Mouse (Mus musculus) layer of hippocampus, postnatal 36 days (tissue): ENCODE measurements at regions not wholly inside any gene's neighbourhood (a gene's known extent, or its start where the extent isn't known, plus 50 kb on each side); places are given as distances from the start of the nearest gene placed in this dataset.
"Not testable (repeated sequence)": the region's sequence is repeated elsewhere in the genome, so short reads cannot be mapped to it uniquely, and the experiment has no call there.

Experiments used
- DNase-seq, 2 experiments: peaks; one replicate each; pipeline ENCODE4 v3.0.0; 2022

DNA sequence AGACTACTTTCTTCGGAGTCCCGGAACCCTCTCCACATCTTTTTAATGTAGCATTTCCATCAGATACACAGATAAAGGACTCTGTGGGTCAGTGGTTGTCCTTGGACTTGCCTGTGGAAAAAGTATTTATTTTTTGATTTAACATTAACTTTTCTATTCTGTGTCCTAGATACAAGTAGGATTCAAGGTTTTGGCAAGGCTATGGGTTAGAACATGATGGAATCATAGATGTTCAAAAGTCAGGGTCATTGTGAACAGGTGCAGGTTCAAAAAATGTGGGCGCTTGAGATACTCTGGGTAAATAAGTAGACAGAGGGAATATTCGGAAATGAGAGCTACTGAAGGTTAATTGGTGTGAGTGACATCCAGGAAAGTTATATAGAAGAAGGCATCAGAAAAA lies 347.7 kb downstream of the Cypt12 start:
- DNase-seq: no peak

DNA sequence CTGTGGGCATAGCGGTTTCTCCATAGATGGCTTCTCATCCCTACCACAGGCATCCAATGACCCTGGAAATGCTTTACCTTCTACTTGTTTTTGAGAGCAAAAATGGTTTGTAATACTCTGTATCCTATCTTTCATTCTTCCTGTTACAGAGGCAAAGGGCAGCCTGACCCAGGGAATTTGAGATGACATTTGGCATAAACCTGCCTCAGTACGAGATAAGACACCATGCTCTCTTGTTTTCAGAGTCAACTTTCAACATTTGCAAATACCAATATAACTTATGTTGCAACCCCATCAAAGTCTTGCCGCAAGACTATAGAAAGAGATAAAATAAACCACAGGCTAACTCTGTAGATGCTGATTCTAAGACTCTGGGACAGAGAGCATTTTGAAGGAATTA lies 350.5 kb downstream of the Cypt12 start:
- no peak for DNase-seq

DNA sequence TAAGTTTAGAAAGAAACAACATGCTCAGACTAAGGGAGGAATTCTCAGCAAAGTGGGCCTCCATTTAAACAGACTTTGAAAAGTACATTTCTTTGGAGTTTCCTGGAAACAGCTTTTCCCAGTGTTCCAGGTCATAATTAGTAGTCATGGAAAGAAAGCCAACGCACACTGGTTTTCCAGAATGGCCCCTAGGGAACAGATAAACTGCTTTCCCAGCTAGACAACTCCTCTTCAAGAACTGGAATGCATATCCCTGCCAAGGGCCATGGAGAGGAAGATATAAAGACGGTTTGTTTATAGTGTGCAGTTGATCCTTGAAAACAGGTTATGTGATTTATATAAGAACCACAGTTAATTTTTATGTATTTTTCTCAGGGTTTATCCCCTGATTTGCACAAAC lies 351.3 kb downstream of the Cypt12 start:
- no peak for DNase-seq

DNA sequence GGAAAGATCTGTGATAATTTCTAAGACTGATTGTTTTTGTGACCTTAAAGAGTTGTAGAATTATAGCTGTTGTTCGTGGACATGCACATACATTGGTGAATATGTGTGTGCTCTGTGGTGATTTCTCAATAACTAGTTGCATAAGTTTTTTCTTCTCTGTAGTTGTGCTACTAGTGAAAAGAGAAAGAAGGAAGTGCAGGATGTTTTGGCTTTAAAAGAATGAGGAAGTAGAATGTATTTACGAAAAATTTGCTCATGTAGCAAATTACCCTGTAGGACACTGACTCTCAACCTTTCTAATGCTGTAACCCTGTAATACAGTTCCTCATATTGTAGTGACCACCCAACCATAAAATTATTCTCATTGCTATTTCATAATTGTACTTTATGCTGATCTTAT lies 371.2 kb downstream of the Cypt12 start:
- no peak for DNase-seq

DNA sequence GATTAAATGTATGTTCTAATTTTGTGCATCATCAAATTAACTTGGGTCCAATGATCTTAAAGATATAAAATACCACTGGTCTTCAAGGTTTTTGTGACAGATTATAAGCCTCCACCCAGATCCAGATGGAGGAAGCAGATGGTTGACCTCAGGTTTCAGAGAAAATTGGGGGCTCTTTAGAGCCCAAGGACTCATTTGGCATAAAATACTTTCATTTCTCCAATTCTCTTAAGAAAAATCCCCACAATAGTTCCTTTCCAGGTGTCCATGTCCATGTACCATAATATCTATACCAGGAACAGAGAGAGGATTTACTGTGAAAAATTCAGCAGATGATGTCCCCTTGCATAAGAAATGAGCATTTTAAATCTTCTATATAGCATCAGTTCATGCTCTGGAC lies 385.0 kb downstream of the Cypt12 start:
- no peak for DNase-seq

DNA sequence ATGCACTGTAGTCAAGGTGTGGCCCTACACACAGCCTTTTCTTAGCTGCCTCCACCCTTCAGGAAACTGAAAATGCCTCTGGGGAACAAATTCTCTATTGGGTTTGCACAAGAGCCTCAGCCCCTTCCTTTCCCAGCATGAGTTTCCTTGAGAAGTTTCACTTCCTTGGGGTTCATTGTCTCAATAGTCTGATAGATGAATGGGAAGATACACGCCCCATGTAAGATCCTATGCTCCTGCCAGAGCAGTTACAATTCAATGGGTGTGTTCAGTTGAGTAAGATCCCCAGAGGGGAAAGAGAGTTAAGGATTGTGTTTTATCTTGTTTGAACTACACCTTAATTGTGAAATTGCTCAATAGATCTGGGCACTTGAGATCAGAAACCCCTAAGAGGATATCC lies 391.0 kb downstream of the Cypt12 start:
- no peak for DNase-seq

DNA sequence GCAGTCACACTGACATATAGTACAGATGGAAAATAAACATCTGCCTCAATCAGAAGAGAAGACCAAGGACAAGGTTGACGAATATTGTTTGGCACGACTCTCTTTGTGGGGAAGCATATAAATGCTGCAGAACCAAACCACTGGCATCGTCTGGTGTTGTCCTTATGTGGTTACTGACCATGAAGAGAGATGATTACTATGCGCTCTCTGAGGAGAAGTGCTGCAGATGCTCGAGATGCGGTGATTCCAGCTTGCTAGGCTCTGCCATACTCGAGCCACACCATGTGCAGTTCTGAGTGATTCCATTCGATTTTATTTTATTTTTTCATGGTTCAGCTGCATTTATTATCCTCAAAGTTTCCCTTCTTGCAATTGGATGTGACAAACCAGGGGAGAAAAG lies 393.5 kb downstream of the Cypt12 start:
- DNase-seq: no peak

DNA sequence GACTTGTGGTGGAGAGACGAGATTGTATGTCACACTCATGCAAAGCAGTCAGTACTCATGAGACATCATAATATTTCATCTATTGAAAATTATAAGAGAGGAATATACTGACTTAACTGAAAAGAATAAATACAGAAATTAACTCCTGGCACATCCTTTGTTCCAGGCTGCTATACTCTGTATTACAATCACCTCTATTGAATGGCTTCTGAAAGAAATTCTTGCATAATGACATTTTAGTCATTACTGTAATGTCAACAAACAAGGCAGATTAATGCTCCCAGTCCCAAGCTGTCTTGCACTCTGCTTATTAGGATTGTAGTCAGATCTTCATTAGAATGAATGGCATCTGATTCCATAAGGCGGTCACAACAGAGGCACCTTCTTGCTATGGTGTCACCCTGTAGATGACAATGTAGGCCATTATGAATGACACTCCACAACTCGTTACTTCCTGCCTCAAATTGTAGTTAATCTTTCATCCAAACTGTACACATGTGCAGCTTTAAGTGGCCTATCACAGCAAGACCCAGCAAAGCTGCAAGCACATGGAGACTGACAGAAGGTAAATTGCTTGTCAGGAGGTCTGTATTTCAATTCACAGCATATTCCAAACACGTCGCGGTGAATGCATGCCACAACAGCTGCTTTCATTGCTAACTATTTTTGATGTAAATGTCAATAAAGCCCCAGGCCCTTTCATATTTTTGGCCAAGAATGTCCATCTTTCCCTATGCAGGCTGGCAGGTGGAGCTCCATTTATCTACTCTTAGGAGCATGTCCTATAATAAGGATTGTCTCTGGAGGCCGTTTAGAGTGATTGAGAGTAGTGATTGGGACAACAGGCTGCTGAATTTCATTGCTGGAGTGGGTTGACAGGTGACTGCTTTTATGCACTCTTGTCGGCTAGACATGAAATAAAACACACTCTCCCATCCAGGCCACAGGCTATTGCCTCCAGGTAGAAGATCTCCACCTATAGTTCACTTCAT lies 430.1 kb downstream of the Cypt12 start:
- no peak for DNase-seq

DNA sequence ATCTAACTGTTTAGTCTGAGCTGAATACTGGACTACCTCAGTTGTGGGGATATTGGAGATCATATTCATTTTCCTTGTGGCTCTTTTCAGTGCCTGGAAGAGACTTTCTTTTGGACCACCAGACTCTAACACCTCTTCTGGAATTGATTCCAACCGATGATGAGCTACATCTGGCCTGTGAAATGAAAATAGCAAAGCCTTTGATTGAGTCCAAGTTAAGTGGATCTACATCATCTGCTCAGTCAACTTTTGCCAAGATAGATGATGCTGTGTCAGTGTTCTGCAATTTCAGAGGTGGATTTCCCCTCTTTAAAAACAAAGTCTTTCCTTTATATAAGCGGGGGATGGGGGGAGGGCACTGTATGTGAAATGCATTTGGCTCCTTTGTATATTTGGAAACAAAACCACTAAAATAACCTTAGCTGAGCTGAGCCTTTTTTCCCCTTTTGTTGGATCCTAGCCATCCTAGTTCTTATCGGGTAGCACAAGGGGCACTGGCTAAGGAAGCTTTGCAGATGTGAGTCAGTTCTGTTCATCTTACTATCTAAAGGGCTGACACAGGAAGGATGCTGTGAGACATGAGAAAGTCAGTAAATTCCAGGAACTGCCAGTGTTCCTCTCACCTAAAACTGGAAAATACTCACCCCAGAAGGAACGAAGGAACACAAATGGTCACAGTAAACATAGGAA lies 473.8 kb downstream of the Cypt12 start:
- DNase-seq: peak in 1 of 2 experiments; percentile 8

DNA sequence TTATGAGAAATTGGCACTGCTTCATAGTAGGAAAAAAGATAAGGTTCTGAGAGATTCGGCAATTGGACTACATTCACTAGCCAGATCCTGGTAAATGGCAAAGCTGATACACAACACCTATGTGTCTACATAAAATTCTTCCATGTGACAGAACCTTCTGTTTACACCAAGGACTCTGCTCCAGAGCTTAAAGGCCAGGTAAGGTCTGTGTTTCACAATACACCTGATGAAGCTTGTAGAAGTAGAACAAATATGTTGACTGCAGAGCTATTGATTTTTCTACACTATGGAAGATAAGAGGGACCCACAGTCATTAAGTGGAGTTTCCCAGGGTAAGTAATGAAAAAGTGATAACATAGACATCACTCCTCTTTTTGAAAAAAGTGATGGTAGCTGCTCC lies 480.7 kb downstream of the Cypt12 start:
- DNase-seq: no peak

DNA sequence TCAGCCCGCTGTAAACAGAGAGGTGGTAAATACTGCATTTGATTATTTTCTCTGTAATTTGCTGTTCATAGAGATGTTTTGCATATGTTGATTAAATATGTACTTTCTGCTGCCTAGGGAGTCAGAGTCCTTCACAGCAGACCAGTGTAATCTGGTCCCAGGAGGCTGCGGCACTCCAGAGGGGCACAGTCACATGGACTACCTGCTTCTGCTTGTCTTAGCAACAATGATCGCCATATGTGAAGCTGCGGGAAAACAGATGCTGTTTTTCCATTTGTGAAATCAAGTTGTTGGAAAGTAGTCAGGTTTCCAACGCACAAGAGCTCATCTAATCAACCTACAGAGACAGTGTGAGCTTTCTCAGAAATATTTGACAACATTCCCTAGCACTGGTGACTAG lies 490.6 kb downstream of the Cypt12 start:
- DNase-seq: peak in 1 of 2 experiments; percentile 19

DNA sequence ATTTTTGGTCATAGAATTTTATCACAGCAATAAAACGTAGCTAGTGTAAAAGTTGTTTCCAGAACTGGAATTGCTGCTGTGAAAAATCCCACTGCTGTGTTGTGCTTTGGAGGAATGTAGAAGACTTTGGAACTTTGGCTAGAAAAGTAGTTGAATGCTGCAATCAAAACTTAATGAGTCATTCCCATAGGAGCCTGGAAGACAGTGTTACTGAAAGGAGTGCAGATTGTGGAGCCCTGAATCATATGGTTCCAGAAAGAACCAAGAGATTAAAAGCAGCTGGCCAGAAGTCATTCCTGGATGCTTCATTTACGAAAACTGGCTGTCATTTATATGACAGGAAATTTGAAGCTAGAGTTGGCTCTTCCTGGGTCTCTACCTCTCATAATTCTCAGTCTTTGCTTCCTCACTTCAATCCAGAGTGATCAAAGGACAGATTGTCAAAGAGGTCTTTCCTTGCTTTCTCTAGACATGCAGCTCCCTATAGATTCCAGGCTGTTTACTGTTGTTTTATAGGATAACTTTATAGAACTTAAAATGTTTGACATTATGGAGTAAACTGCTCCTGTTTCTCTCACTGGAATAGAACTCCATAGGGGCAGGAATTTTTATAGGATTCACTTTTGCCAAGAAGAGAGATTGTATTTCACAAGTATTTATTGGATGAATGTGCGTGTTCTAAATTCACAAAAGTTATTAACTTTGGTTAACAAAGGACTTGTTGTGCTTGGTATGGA lies 504.2 kb downstream of the Cypt12 start:
- no peak for DNase-seq

DNA sequence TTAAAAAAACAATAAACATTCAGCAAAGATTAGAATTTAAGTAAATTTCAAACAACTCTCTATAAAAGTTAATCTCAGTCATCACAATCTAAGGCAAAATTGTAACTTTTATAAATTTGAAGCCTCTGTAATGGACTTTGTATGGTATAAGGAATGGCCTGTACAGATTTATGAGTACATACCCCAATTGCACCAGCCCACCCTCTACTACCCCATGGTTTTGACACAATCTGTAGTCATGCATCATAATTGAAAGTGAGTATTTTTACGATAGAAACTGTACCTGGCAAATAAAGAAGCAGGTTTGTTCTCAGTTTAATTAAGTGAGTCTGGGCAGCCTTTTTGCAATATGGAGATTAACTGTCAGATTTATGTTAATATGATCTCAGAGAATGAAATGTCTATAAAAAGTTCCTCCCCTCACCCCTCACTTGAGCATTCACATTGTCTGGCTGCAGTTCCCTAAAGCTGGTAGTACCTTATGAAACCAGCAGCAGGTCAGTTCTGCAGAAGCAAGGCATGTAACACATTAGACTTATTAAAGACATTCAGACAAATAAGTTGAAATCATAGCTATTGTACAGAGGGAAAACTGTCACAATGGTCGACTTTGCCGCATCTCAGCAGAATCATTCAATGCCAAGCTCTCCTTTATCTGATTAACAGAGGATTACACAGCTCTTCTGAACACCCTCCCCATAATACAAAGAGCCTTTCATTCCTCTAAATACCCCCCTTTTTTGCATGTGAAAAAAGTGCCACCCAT lies 505.2 kb downstream of the Cypt12 start:
- no peak for DNase-seq

DNA sequence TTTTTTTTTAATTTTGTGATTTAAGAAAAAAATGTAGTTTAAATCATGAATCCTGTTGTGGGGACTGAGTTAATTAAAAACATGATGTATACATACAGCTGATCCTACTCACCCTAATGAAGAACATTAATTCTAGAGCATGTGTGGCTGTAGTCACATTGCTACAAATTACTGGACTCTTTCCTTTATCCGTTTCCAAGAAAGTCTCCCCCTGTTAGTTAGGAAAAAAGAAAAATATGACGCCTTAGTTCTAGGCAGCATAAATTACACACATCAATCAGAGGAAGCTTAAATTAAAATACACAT lies 505.7 kb downstream of the Cypt12 start:
- DNase-seq: no peak

DNA sequence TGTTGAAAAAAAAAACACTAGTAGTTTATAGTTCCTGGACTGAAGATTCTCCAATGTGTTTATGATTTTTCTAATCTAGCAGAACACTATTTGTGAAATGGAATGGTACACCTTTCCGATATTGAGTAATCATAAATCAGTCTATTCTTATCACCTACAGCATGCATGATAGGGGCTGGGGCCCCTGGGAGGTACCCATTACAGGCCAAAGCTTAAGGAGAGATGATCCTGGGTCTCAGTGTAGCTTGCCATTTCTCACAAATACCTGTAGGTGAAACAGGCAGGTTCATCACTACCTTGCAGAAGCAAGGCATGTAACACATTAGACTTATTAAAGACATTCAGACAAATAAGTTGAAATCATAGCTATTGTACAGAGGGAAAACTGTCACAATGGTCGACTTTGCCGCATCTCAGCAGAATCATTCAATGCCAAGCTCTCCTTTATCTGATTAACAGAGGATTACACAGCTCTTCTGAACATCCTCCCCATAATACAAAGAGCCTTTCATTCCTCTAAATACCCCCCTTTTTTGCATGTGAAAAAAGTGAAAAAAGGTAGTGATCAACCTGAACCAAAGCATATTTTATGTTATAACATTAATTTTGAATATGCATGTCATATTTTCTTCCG lies 506.5 kb downstream of the Cypt12 start:
- not testable (repeated sequence) for DNase-seq

DNA sequence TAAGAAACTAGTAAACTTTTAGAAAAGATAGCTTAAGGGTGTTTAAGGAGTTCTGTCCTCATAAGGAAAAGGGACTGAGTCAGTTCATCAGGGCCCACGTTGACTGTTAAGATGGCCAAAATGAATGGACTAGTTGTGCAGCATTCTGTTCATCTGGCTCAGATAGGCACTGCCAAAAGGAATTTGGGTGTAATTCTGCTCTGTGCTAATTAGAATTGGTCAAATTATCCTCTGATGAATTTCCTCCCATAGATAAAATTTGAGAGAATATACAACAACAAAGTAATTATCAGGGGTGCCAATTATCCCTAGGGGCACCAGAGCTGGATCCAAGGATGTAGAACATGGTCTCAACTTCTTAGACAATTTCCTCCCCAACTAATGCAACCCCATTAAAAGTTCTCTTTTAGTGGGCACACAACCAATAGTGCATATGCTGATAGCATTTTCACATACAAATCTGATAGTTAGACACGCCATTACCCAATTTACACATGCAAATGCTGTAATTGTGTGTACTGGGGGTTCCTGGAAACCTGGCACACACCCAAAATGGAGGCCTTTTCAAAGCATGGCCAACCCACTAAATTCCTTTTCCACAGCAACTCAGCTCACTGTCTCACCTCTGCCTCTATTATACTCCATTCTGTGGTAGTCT lies 508.0 kb downstream of the Cypt12 start:
- peak in 1 of 2 experiments; percentile 4 for DNase-seq

DNA sequence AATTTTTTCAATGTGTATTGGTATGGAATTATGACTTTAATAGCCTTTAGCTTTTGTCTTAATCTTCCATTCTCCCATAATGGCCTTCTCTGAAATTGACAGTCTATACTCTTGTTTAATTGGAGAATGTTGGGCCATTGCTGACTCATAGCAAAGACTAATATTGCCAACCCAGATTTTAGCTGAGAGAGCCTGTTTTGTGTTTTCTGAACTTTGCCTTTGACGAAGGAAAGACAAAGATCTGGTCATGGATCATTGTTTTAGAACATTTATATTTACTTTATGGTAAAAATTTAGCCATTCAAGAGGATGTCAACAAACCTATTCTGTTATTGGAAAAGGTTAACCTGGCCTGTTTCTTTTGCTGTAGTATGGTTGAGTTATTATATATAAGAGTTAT lies 512.1 kb downstream of the Cypt12 start:
- DNase-seq: no peak

DNA sequence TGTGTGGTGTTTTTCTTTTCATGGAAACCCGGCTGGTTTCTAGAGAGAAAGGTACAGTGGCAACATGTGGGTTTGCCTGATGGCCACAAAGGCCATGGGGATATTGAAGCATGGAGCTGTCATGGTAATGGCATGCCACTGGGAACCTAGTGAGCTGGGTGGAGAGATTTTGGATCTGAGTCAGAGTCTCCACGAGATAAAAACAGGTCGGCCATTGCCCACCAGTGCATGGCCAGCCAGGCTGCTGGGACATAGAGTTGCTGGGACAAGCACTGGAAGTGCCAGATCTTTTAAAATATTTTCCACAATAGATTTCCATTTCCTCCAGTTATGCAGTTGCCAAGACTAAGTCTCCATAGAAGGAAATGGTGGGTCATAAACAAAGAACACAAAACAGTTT lies 523.6 kb downstream of the Cypt12 start:
- no peak for DNase-seq

DNA sequence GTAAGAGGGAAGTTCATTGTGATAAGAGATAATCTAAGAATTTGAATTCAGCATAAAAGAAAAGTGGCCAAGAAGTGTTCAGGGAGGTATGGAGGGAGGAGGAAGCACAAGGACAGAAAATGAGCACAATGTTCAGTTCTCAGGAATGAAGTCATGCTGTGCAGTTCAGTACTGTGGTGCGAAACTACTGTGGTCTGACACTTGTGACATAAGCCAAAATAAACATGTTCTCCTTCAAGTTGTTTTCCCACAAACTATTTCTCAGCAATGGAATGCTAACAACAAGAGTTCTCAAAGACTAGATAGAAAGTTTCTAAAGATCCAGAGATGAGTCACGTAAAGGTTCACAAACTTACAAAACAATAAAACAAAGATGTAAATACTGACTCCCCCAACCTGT lies 531.3 kb downstream of the Cypt12 start:
- no peak for DNase-seq

DNA sequence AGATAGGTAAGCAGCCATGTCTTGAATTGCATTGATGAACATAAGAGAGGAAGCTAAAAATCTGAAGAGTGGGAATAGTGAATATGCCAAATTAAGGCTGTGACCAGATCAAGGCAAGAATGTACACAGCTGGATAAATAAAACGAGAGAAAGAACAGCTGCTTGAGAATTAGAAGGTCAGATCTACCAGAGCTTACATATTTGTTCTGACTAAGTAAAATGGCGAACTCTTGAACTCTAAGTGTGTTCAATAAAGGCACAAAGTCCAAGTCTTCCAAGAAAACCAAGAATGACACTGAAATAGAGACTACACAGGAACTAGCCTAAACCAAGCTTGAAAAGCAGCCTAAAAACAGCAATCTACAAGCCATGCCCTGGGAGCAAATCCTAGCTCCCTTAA lies 533.8 kb downstream of the Cypt12 start:
- no peak for DNase-seq

DNA sequence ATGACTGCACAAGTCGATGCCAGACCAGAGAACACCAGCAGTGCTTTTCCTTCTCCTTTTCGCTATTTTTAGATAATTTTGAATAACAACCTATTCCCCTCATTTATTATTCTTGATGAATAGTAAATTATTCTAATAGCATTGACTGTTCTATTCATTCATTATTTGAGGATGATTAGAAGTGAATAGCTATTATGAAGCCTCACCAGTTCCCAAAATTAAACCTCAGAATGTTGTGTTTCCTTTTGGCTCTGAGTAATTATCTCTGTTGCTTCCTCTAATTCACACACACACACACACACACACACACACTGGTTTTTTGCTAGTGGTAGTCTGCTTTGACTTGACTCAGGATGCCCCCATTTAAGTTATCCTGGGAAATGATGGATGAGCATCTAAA lies 540.7 kb downstream of the Cypt12 start:
- DNase-seq: no peak

DNA sequence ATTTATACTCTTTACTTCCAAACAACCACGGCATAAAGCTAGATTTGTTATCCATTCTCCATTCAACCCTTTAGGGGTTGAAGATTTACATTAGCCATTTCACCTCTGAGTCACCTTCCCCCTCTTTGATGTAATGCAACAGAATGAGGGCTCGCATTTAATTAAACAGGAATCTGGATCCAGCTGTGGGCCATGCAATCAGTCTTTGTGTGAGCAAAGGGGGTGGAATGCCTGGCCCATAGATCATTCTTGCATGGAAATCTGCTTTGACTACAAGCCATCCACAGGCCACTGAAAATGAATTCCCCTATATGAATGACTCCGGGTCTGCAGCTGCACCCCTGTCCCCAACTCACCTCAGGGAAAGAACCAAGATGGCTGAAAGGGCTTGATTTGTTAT lies 574.4 kb downstream of the Cypt12 start:
- no peak for DNase-seq
